ENCODE assay signal across 11 mouse cellular contexts in genomic region chr12:54146943-54147556, GRCm38 (mm10). TPM values are rescaled to one million over a fixed set of nuclear protein-coding genes. Genes with fewer than 3 reads are reported as not detected.
DNase-seq lines count a peak whose midpoint lies in the region; ATAC-seq and TF ChIP-seq lines count a peak whose summit lies in the region.
"Had no signal": no experiment of that assay in that cellular context is flagged by ENCODE, and none has a peak within 500 bp of the region (broad histone marks: within the 10 kb centered on the region; RNA-seq: fewer than 3 reads in every experiment).

No protein-coding gene starts in this region.

- H3K9ac ChIP-seq in forebrain, embryonic 16.5 days (replicated peaks; ENCODE audit: low read depth, low read length): no peak overlapping the region
- H3K9ac ChIP-seq in embryonic facial prominence, embryonic 14.5 days (ENCODE audit: low read depth, low read length): no peak overlapping the region
- no peak overlapping the region for H3K9ac ChIP-seq in liver, embryonic 16.5 days (ENCODE audit: low read depth, low read length)
- H3K9ac ChIP-seq: embryonic facial prominence, embryonic 15.5 days; neural tube, embryonic 13.5 days had no signal

- H3K27me3 ChIP-seq in forebrain, embryonic 10.5 days (ENCODE audit: poor library complexity, severe bottlenecking): no peaks in the 10 kb centered on the region
- H3K27me3 ChIP-seq in forebrain, embryonic 16.5 days (replicated peaks; ENCODE audit: control insufficient read depth, insufficient read depth, low read length): no peaks in the 10 kb centered on the region
- no peaks in the 10 kb centered on the region for H3K27me3 ChIP-seq in E14TG2a.4 (ENCODE audit: insufficient read depth, low read length)
- no peaks in the 10 kb centered on the region for H3K27me3 ChIP-seq in embryonic facial prominence, embryonic 14.5 days (replicated peaks; ENCODE audit: control insufficient read depth, insufficient read depth, low read length)
- no peaks in the 10 kb centered on the region for H3K27me3 ChIP-seq in liver, embryonic 16.5 days (ENCODE audit: control insufficient read depth, insufficient read depth, low read depth, low read length)
- H3K27me3 ChIP-seq: embryonic facial prominence, embryonic 15.5 days; neural tube, embryonic 13.5 days had no signal

- H3K9me3 ChIP-seq in forebrain, embryonic 10.5 days: no peaks in the 10 kb centered on the region
- H3K9me3 ChIP-seq in forebrain, embryonic 16.5 days (ENCODE audit: control insufficient read depth, low read length): no peaks in the 10 kb centered on the region
- no peaks in the 10 kb centered on the region for H3K9me3 ChIP-seq in E14TG2a.4 (ENCODE audit: low read length)
- no peaks in the 10 kb centered on the region for H3K9me3 ChIP-seq in embryonic facial prominence, embryonic 14.5 days (ENCODE audit: control insufficient read depth, low read length)
- H3K9me3 ChIP-seq in liver, embryonic 16.5 days (replicated peaks; ENCODE audit: control insufficient read depth, low read length): no peaks in the 10 kb centered on the region
- H3K9me3 ChIP-seq: embryonic facial prominence, embryonic 15.5 days; neural tube, embryonic 13.5 days had no signal

- peak overlapping the region; percentile 62 for H3K27ac ChIP-seq in forebrain, embryonic 10.5 days
- no peak overlapping the region for H3K27ac ChIP-seq in forebrain, embryonic 16.5 days (ENCODE audit: low read length)
- no peak overlapping the region for H3K27ac ChIP-seq in embryonic facial prominence, embryonic 14.5 days (replicated peaks; ENCODE audit: low read depth, low read length)
- no peak overlapping the region for H3K27ac ChIP-seq in liver, embryonic 16.5 days (ENCODE audit: low read length)
- H3K27ac ChIP-seq: embryonic facial prominence, embryonic 15.5 days; neural tube, embryonic 13.5 days had no signal

- H3K36me3 ChIP-seq in forebrain, embryonic 10.5 days (replicated peaks): no peaks in the 10 kb centered on the region
- no peaks in the 10 kb centered on the region for H3K36me3 ChIP-seq in forebrain, embryonic 16.5 days (ENCODE audit: control insufficient read depth, insufficient read depth)
- no peaks in the 10 kb centered on the region for H3K36me3 ChIP-seq in E14TG2a.4 (ENCODE audit: insufficient read depth, low read length)
- no peaks in the 10 kb centered on the region for H3K36me3 ChIP-seq in embryonic facial prominence, embryonic 14.5 days (ENCODE audit: control insufficient read depth, insufficient read depth, low read length)
- H3K36me3 ChIP-seq in liver, embryonic 16.5 days (ENCODE audit: control insufficient read depth, insufficient read depth): no peaks in the 10 kb centered on the region
- H3K36me3 ChIP-seq: embryonic facial prominence, embryonic 15.5 days; neural tube, embryonic 13.5 days had no signal

- H3K4me3 ChIP-seq in forebrain, embryonic 10.5 days: no peak overlapping the region
- H3K4me3 ChIP-seq in forebrain, embryonic 16.5 days (replicated peaks; ENCODE audit: low read length): no peak overlapping the region
- peak overlapping the region; percentile 13; the same call in 1 of the 2 replicates for H3K4me3 ChIP-seq in E14TG2a.4 (replicated peaks; ENCODE audit: low read length)
- H3K4me3 ChIP-seq in embryonic facial prominence, embryonic 14.5 days (ENCODE audit: low read depth, low read length): no peak overlapping the region
- no peak overlapping the region for H3K4me3 ChIP-seq in liver, embryonic 16.5 days (ENCODE audit: low read depth, low read length)
- H3K4me3 ChIP-seq: embryonic facial prominence, embryonic 15.5 days; neural tube, embryonic 13.5 days had no signal

- DNase-seq in forebrain, embryonic 10.5 days (ENCODE audit: extremely low spot score, low spot score): peak; percentile 27
- DNase-seq in embryonic facial prominence, embryonic 14.5 days (ENCODE audit: low spot score): no peak
- no peak for DNase-seq in spleen, postnatal 10 days (ENCODE audit: low spot score in 2 of 2)
- DNase-seq in frontal cortex, postnatal 10 days (ENCODE audit: low spot score in 2 of 2): no peak
- DNase-seq: lung, postnatal 10 days had no signal

- H3K4me2 ChIP-seq in forebrain, embryonic 16.5 days (ENCODE audit: low read length): no peak overlapping the region; the same call in 1 of the 2 replicates
- no peak overlapping the region for H3K4me2 ChIP-seq in embryonic facial prominence, embryonic 14.5 days (ENCODE audit: low read depth, low read length)
- no peak overlapping the region for H3K4me2 ChIP-seq in liver, embryonic 16.5 days (ENCODE audit: low read depth, low read length)
- H3K4me2 ChIP-seq: embryonic facial prominence, embryonic 15.5 days; neural tube, embryonic 13.5 days had no signal

- 21% methylated on average over 12 of the region's 12 CpGs for WGBS in forebrain, embryonic 10.5 days
- 20% methylated on average over 12 of the region's 12 CpGs for WGBS in forebrain, embryonic 16.5 days
- 26% methylated on average over 12 of the region's 12 CpGs for WGBS in embryonic facial prominence, embryonic 14.5 days
- WGBS in liver, embryonic 16.5 days (ENCODE audit: insufficient replicate concordance): 37% methylated on average over 12 of the region's 12 CpGs

- H3K4me1 ChIP-seq in forebrain, embryonic 10.5 days: peaks cover 14% of the 10 kb centered on the region
- peaks cover 2% of the 10 kb centered on the region; the same call in 1 of the 2 replicates for H3K4me1 ChIP-seq in forebrain, embryonic 16.5 days (replicated peaks; ENCODE audit: control insufficient read depth, insufficient read depth, low read length)
- peaks cover 18% of the 10 kb centered on the region for H3K4me1 ChIP-seq in E14TG2a.4 (replicated peaks; ENCODE audit: low read depth, low read length)
- peaks cover 6% of the 10 kb centered on the region for H3K4me1 ChIP-seq in embryonic facial prominence, embryonic 14.5 days (ENCODE audit: control insufficient read depth, insufficient read depth, low read length)
- no peaks in the 10 kb centered on the region for H3K4me1 ChIP-seq in liver, embryonic 16.5 days (ENCODE audit: control insufficient read depth, low read depth, low read length)
- H3K4me1 ChIP-seq: embryonic facial prominence, embryonic 15.5 days had no signal

- TF ChIP-seq CTCF in E14TG2a.4 (conservative IDR thresholded peaks at IDR 0.05; ENCODE audit: low read length): no peak

- ATAC-seq in forebrain, embryonic 16.5 days: no peak
- ATAC-seq in embryonic facial prominence, embryonic 14.5 days (ENCODE audit: low read depth): 0 out of 2 replicates have a peak, but pooled peaks have one; percentile 44
- peak; percentile 24; the same call in 1 of the 2 replicates for ATAC-seq in liver, embryonic 16.5 days (ENCODE audit: low read depth)
- no peak for ATAC-seq in granulocyte monocyte progenitor cell, adult 5-6 weeks (replicated peaks; ENCODE audit: poor library complexity, severe bottlenecking)

RNA-seq across cellular contexts. Expression of gene Egln3, which starts 56.6 kb away (rescaled TPM):
- 3.2 and 3.4 TPM in 2 replicates for polyA plus RNA-seq in forebrain, embryonic 10.5 days (2016; fragmentation: Nextera tagmentation; extraction: Ambion mirVana)
- 7.1 and 8.7 TPM in 2 replicates for polyA plus RNA-seq in forebrain, embryonic 16.5 days (2015; fragmentation: Nextera tagmentation; extraction: Ambion mirVana)
- polyA plus RNA-seq in embryonic facial prominence, embryonic 14.5 days (2014; fragmentation: Nextera tagmentation; extraction: Ambion mirVana): 12.0 and 16.5 TPM in 2 replicates
- 3.7 and 5.0 TPM in 2 replicates for polyA plus RNA-seq in liver, embryonic 16.5 days (2015; fragmentation: Nextera tagmentation; extraction: Ambion mirVana)
- total RNA-seq in granulocyte monocyte progenitor cell, adult 5-6 weeks (2014; fragmentation: Nextera tagmentation): 40.2 and 52.0 TPM in 2 replicates
- total RNA-seq in granulocyte monocyte progenitor cell, adult 5-6 weeks (2017): 20.5 and 22.9 TPM in 2 replicates

Comparison
In these comparisons a context has a peak if more than half of its experiments do, and no peak if none do; other contexts are left out.
1. ATAC-seq: peak in embryonic facial prominence, embryonic 14.5 days (single experiment) and liver, embryonic 16.5 days (single experiment); none in forebrain, embryonic 16.5 days (single experiment) and granulocyte monocyte progenitor cell, adult 5-6 weeks (single experiment).